Mouse (Mus musculus): ENCODE measurements around the gene Vars.
"Not testable (repeated sequence)": the region's sequence is repeated elsewhere in the genome, so short reads cannot be mapped to it uniquely, and the experiment has no call there.

DNA sequence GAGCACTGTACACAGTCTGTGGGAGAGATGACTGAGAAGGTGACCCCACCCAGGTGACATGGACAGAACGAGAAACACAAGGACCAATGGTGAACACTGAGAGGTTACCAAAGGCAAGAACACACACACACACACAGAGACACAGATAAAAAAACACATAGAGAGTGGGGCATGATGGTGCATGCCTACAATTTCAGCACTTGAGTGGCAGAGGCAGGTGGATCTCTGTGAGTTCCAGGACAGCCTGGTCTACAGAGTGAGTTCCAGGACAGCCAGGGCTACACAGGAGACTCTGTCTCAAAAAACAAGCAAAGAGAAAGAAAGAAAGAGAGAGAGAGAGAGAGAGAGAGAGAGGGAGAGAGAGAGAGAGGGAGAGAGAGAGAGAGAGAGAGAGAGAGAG is 32.9 kb downstream of the Vars start:
- TF ChIP-seq POLR2A (IDR thresholded peaks at IDR 0.05; ENCODE audit: control insufficient read depth, low read depth, low read length); CTCF (IDR thresholded peaks at IDR 0.05; ENCODE audit: control insufficient read depth, insufficient read depth, insufficient replicate concordance, low read depth, low read length): not testable (repeated sequence)
